Mouse (Mus musculus) lung, postnatal 0 days (tissue): Measurements from ENCODE around the gene Slc30a7. TPM values are rescaled to one million over a fixed set of nuclear protein-coding genes. Genes with fewer than 3 reads are reported as not detected.
A peak's percentile ranks its signal among the peaks of the same experiment; 100 is the strongest.

Experiments
- ATAC-seq: fragments of 200-750 bp; cut with Nextera tagmentation; 2 replicates; pipeline ENCODE4 v1.8.0; 2017; ENCODE audit warnings: moderate library complexity
- DNase-seq: peaks from one replicate; pipeline ENCODE4 v3.0.0-alpha.2; 2016; ENCODE audit warnings: low spot score
- H3K27ac ChIP-seq: fragments of 300-500 bp; sonication (generic); 2 replicates; pipeline ENCODE4 v1.5.1; 2014; ENCODE audit warnings: antibody characterized with exemption, mild to moderate bottlenecking, low read length, mixed read lengths
- H3K27me3 ChIP-seq: fragments of 300-500 bp; sonication (generic); replicated peaks from 2 replicates; pipeline ENCODE4 v1.6.1; 2014; ENCODE audit warnings: low read length, mixed read lengths; ENCODE audit not compliant: insufficient read depth
- H3K36me3 ChIP-seq: fragments of 300-500 bp; sonication (generic); 2 replicates; pipeline ENCODE4 v1.6.1; 2014; ENCODE audit warnings: low read length, mixed read lengths; ENCODE audit not compliant: insufficient read depth
- H3K4me1 ChIP-seq: fragments of 300-500 bp; sonication (generic); 2 replicates; pipeline ENCODE4 v1.6.1; 2014; ENCODE audit warnings: antibody characterized with exemption, low read depth, low read length, mixed read lengths; ENCODE audit not compliant: insufficient read depth
- H3K4me2 ChIP-seq: fragments of 300-500 bp; sonication (generic); replicated peaks from 2 replicates; pipeline ENCODE4 v1.6.1; 2014; ENCODE audit warnings: low read depth, mild to moderate bottlenecking, low read length, moderate library complexity, mixed read lengths
- H3K4me3 ChIP-seq: fragments of 300-500 bp; sonication (generic); 2 replicates; pipeline ENCODE4 v1.5.1; 2014; ENCODE audit warnings: low read depth, low read length
- H3K9ac ChIP-seq: fragments of 300-500 bp; sonication (generic); replicated peaks from 2 replicates; pipeline ENCODE4 v1.6.1; 2014; ENCODE audit warnings: low read depth, mild to moderate bottlenecking
- H3K9me3 ChIP-seq: fragments of 300-500 bp; sonication (generic); 2 replicates; pipeline ENCODE4 v1.6.1; 2016; ENCODE audit warnings: low read length, mixed read lengths
- CTCF ChIP-seq: IDR thresholded peaks from 2 replicates; pipeline ENCODE4 v1.5.1; 2016; ENCODE audit warnings: antibody characterized with exemption, mild to moderate bottlenecking
- EP300 ChIP-seq: IDR thresholded peaks from 2 replicates; pipeline ENCODE4 v1.6.1; 2016; ENCODE audit warnings: antibody characterized with exemption, mild to moderate bottlenecking, control low read depth
- WGBS: fragments of 180-500 bp; shearing (Covaris S2); extraction: QIAGEN DNeasy Blood & Tissue Kit; methylation state at CpG from one replicate; pipeline ENCODE4 v1.1.7; 2014; 5-methylcytosine and 5-hydroxymethylcytosine counted together
- polyA plus RNA-seq: library from polyadenylated mRNA; unstranded; fragments of >200 nt; fragmentation: Nextera tagmentation; extraction: Ambion mirVana; gene quantifications from 2 replicates; pipeline ENCODE4 v1.2.1, GENCODE M21; 2015

Gene Slc30a7
- polyA plus RNA-seq, 1 experiment from 2014 or later, result 29.0 TPM

DNA sequence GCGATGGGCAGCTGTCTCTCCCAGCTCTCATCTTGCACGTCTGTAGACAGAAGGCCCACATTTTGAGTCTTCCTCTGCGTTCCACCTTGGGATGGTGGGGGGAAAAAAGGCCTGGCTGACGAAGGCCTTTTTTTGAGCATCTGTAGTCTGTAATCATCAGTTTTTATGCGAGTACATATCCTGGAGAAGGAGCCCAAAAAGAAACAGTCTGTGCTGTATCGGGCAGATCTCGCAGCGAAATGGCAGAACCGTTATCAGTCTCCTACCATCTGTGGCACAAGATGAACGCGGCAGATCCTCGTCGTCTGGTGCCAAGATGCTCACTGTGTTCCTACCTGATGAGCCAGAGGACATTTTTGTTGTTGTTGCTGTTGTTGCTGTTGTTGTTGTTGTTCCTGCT lies 8.9 kb upstream of the Slc30a7 start:
- 91% methylated on average over 13 of the region's 13 CpGs for WGBS
- DNase-seq, result no peak
- TF ChIP-seq CTCF, result no peak
- H3K4me3 ChIP-seq, result no peak overlapping the region
- no peaks in the 10 kb centered on the region for H3K4me1 ChIP-seq
- no peaks in the 10 kb centered on the region for H3K9me3 ChIP-seq
- H3K27ac ChIP-seq, result no peak overlapping the region
- no peaks in the 10 kb centered on the region for H3K36me3 ChIP-seq
- no peaks in the 10 kb centered on the region for H3K27me3 ChIP-seq
- no peak overlapping the region for H3K4me2 ChIP-seq
- no peak overlapping the region for H3K9ac ChIP-seq
- ATAC-seq, result no peak

DNA sequence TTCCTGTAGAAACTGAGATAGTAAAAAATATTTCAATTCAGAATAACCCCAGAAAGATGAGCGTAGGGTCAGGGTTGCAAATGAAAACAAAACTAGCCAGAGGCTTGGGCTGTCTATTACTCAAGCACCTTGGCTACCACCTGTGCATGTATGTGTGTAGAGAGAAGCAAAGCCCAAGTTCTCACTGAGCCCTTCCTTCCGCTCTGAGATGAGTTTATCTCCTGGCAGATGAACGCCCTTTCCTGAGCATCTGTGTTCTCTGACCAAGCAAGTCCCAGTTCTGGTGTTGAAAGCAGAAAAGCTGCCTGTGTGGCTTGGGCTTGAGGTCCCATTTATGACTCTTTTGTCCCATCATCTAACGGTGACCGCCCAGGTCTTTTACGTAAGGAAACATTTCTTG lies 7.7 kb upstream of the Slc30a7 start:
- no peak overlapping the region for H3K27ac ChIP-seq
- TF ChIP-seq CTCF (no peak), EP300 (no peak)

DNA sequence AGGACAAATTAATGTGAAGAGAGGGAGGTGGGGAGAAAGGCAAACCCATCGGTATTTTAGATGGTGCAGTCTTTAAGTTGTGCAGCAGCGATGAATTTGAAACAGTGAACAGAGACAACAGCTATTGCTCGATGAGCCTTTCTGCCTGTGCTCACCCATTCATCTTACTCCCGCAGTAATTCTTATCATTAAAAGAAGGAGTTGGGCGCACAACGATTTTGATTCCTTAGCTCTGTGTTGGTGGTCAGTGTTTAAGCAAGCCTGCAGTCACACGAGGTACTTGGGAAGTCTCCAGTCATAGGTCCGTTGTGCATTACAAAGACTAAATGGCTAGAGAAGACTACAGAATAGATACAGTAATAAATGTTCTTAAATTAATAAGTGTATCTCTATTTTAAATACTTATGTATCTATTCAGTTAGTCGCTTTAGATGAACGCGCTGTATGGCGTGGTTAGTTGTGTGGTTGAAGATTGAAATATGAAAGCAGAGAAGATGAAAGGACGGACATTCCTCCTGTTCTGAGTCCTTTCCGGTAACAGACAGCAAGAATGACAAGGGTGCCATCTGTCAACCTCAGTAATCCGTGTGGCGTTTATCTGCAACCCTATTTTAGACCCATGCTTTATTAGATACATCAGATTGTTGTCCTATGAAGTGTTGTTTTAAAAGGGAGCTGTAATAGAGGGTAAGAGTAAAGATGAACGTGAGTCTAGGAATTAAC lies 2.6 kb upstream of the Slc30a7 start:
- ATAC-seq (no peak), DNase-seq (no peak)
- Histone ChIP-seq H3K27ac (no peak overlapping the region), H3K36me3 (no peaks in the 10 kb centered on the region), H3K4me2 (no peak overlapping the region), H3K9ac (no peak overlapping the region), H3K27me3 (no peaks in the 10 kb centered on the region), H3K4me1 (no peaks in the 10 kb centered on the region), H3K4me3 (no peak overlapping the region), H3K9me3 (no peaks in the 10 kb centered on the region)
- 82% methylated on average over 17 of the region's 17 CpGs for WGBS
- no peak for TF ChIP-seq CTCF
- no peak for TF ChIP-seq EP300

More for the DNA sequence above, 7.7 kb upstream of the Slc30a7 start:
- no peak overlapping the region for H3K4me3 ChIP-seq
- 88% methylated on average over 6 of the region's 6 CpGs for WGBS
- DNase-seq, result no peak
- H3K4me2 ChIP-seq, result no peak overlapping the region
- no peaks in the 10 kb centered on the region for H3K9me3 ChIP-seq
- H3K9ac ChIP-seq, result no peak overlapping the region
- H3K27me3 ChIP-seq, result no peaks in the 10 kb centered on the region
- H3K36me3 ChIP-seq, result no peaks in the 10 kb centered on the region
- ATAC-seq, result no peak
- no peaks in the 10 kb centered on the region for H3K4me1 ChIP-seq

DNA sequence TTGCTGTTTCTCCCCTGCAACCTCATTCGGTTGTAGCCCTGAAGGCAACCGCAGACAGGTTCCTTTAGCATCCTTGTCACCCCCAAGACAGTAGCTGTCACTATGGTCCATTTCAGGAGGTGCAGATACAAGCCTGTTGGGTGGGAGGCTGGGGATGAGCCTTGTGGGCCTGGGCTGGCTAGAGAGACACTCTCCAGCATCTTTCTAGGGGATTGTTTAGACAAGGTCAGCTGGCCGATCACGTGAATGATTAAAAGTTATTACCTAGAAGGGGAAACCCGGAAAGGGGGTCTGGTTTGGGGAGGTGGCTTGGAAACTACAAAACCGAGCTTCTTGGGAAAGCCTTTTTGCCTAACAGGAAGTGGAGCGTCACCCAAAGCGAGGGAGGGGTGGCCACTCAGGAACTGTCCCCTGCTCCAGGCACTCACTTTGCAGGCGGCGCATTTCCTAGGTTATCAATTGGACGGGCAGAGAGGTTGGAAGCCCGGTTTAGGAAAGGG lies 785 bp upstream of the Slc30a7 start:
- H3K4me1 ChIP-seq, result no peaks in the 10 kb centered on the region
- peak overlapping the region; percentile 97 for H3K4me2 ChIP-seq
- no peaks in the 10 kb centered on the region for H3K27me3 ChIP-seq
- DNase-seq (peak; percentile 88), ATAC-seq (peak; percentile 51)
- peak overlapping the region; percentile 78 for H3K9ac ChIP-seq
- WGBS, result 0% methylated on average over 12 of the region's 12 CpGs
- H3K36me3 ChIP-seq, result no peaks in the 10 kb centered on the region
- H3K4me3 ChIP-seq, result peak overlapping the region; percentile 83
- H3K9me3 ChIP-seq, result no peaks in the 10 kb centered on the region
- peak overlapping the region; percentile 86 for H3K27ac ChIP-seq
- TF ChIP-seq CTCF, result no peak
- peak; percentile 29; the same call in 1 of the 2 replicates for TF ChIP-seq EP300

GRCm38 (mm10) chr3:116006284-116006977 lies 775 bp downstream of the Slc30a7 start:
- Histone ChIP-seq H3K4me3 (peak overlapping the region; percentile 83), H3K4me1 (no peaks in the 10 kb centered on the region), H3K9me3 (no peaks in the 10 kb centered on the region), H3K36me3 (no peaks in the 10 kb centered on the region), H3K27ac (peak overlapping the region; percentile 86), H3K9ac (peak overlapping the region; percentile 78), H3K27me3 (no peaks in the 10 kb centered on the region), H3K4me2 (peak overlapping the region; percentile 97)
- no peak for TF ChIP-seq CTCF
- TF ChIP-seq EP300, result no peak
- DNase-seq (peak; percentile 72), ATAC-seq (peak; percentile 29)
- 4% methylated on average over 12 of the region's 12 CpGs for WGBS

DNA sequence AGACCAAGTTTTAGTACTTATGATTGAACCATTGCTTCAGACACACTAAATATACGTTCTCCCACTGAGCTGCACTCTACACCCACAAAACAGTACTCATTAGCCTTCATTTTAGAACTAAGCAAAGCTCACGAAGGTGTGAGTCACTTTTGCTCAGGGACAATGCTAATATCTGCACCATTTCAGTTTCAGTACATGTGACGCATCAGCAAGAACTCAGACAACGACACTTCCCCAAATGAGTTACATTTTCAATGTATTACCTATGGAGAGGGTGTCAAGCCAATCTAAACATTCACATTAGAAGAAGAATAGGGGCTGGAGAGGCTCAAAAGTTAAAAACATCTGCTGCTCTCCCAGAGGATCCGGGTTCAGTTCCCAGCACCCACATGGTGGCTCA lies 10.3 kb downstream of the Slc30a7 start:
- ATAC-seq (no peak), DNase-seq (no peak)
- Histone ChIP-seq H3K4me2 (no peak overlapping the region), H3K36me3 (peaks cover 7% of the 10 kb centered on the region; the same call in 1 of the 2 replicates), H3K4me3 (no peak overlapping the region), H3K27ac (no peak overlapping the region), H3K9ac (no peak overlapping the region), H3K4me1 (no peaks in the 10 kb centered on the region), H3K27me3 (no peaks in the 10 kb centered on the region), H3K9me3 (peaks cover 6% of the 10 kb centered on the region; the same call in 1 of the 2 replicates)
- 85% methylated on average over 5 of the region's 5 CpGs for WGBS
- TF ChIP-seq CTCF, result no peak
- no peak for TF ChIP-seq EP300
